Mouse (Mus musculus) embryonic fibroblast, embryonic 13.5 days (primary cell): ENCODE results near the gene Slc15a4. TPM values are rescaled to one million over a fixed set of nuclear protein-coding genes. Genes with fewer than 3 reads are reported as not detected.

Experiments used
- H3K27ac ChIP-seq: 2 replicates; pipeline ENCODE4 v1.5.1; 2012; ENCODE audit warnings: low read length, control low read depth, inconsistent platforms; ENCODE audit not compliant: insufficient read depth
- H3K4me1 ChIP-seq: 2 replicates; pipeline ENCODE4 v1.6.1; 2011; ENCODE audit warnings: low read length; ENCODE audit not compliant: control insufficient read depth, insufficient read depth
- H3K4me3 ChIP-seq: 2 replicates; pipeline ENCODE4 v1.5.1; 2011; ENCODE audit warnings: mild to moderate bottlenecking, control low read depth, low read length; ENCODE audit not compliant: insufficient read depth
- CTCF ChIP-seq: IDR thresholded peaks from 2 replicates; pipeline ENCODE4 v1.5.1; 2011; ENCODE audit warnings: mild to moderate bottlenecking, control low read depth, low read length, moderate library complexity, borderline replicate concordance; ENCODE audit not compliant: insufficient read depth
- POLR2A ChIP-seq: IDR thresholded peaks from 2 replicates; pipeline ENCODE4 v1.6.1; 2011; ENCODE audit warnings: low read depth, mild to moderate bottlenecking, control low read depth, low read length, moderate library complexity
- polyA plus RNA-seq: library from polyadenylated mRNA; stranded (reverse); fragments of >200 nt; gene quantifications from 2 replicates; pipeline ENCODE4 v1.2.4, GENCODE M21; 2011; ENCODE audit warnings: low read depth; ENCODE audit not compliant: missing spikeins, insufficient read length

The Slc15a4 gene
- 18.7 and 19.4 TPM in 2 replicates for polyA plus RNA-seq

GRCm38 (mm10) chr5:127632167-127633145 is at the start of gene Slc15a4, which contains the start of gene Glt1d1:
Gene Slc15a4, minus strand, starts transcription at chr5:127632897.
Gene Glt1d1, plus strand, starts transcription at chr5:127632262.
- no peak for TF ChIP-seq CTCF
- no peak for TF ChIP-seq POLR2A

GRCm38 (mm10) chr5:127678501-127678900 is 45.8 kb upstream of the Slc15a4 start:
- Histone ChIP-seq H3K4me1 (no peaks in the 10 kb centered on the region), H3K4me3 (no peak overlapping the region), H3K27ac (no peak overlapping the region)
- TF ChIP-seq POLR2A (no peak), CTCF (no peak)

More at GRCm38 (mm10) chr5:127632167-127633145, at the start of gene Slc15a4, which contains the start of gene Glt1d1:
- H3K4me3 ChIP-seq, result peak within 1 kb of the TSS; percentile 42
- H3K4me1 ChIP-seq, result no peaks in the 10 kb centered on the region
- no peak within 1 kb of the TSS for H3K27ac ChIP-seq

- H3K4me3 ChIP-seq, result no peak overlapping the region
- TF ChIP-seq CTCF (no peak), POLR2A (no peak)
- no peak overlapping the region for H3K27ac ChIP-seq
- H3K4me1 ChIP-seq, result no peaks in the 10 kb centered on the region
Observed at GRCm38 (mm10) chr5:127677561-127677960, 44.9 kb upstream of the Slc15a4 start.

GRCm38 (mm10) chr5:127673913-127674312 is 41.2 kb upstream of the Slc15a4 start:
- no peak overlapping the region for H3K27ac ChIP-seq
- H3K4me1 ChIP-seq, result no peaks in the 10 kb centered on the region
- TF ChIP-seq CTCF (no peak), POLR2A (no peak)
- no peak overlapping the region for H3K4me3 ChIP-seq

DNA sequence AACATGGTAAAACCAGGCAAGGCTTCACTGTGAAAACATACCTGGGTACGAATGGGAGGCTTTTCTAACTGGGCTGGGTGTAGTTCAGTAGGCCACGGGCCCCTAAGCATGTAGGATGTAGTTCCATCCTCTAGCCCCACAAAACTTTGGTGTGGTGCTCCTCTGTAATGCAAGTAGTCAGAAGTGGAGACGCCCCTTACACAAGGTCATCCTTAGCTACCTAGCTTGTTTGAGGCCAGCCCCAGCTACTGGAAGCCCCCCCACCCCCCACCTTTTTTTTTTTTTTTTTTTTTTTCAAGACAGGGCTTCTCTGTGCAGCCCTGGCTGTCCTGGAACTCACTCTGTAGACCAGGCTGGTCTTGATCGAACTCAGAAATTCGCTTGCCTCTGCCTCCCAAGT is 28.3 kb upstream of the Slc15a4 start:
- Histone ChIP-seq H3K27ac (no peak overlapping the region), H3K4me3 (no peak overlapping the region), H3K4me1 (no peaks in the 10 kb centered on the region)
- TF ChIP-seq CTCF (no peak), POLR2A (no peak)

GRCm38 (mm10) chr5:127660267-127660666 is 27.6 kb upstream of the Slc15a4 start:
- no peak overlapping the region for H3K4me3 ChIP-seq
- H3K4me1 ChIP-seq, result no peaks in the 10 kb centered on the region
- TF ChIP-seq POLR2A (no peak), CTCF (no peak)
- H3K27ac ChIP-seq, result no peak overlapping the region

DNA sequence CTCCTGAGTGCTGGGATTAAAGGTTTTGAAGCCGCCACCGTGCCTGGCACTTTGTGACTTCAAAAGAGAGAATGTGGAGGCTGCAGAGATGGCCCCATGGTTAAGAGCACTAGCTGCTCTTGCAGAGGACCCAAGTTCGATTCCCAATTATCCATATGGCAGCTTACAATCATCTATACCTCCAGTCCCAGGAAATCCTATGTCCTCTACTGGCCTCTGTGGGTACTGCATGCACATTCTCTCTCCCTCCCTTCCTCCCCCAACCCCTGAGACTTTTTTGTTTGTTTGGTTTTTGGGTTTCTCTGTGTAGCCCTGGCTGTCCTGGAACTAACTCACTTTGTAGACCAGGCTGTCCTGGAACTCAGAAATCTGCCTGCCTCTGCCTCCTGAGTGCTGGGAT is 26.6 kb upstream of the Slc15a4 start:
- no peak overlapping the region for H3K27ac ChIP-seq
- no peak for TF ChIP-seq POLR2A
- TF ChIP-seq CTCF, result no peak
- no peaks in the 10 kb centered on the region for H3K4me1 ChIP-seq

GRCm38 (mm10) chr5:127658257-127658656 is 25.6 kb upstream of the Slc15a4 start:
- no peak overlapping the region for H3K4me3 ChIP-seq

More for the DNA sequence above, 26.6 kb upstream of the Slc15a4 start:
- H3K4me3 ChIP-seq, result no peak overlapping the region

GRCm38 (mm10) chr5:127649077-127649476 is 16.4 kb upstream of the Slc15a4 start:
- H3K4me3 ChIP-seq, result no peak overlapping the region
- TF ChIP-seq CTCF (no peak), POLR2A (no peak)
- H3K27ac ChIP-seq, result no peak overlapping the region
- H3K4me1 ChIP-seq, result no peaks in the 10 kb centered on the region

More at GRCm38 (mm10) chr5:127658257-127658656, 25.6 kb upstream of the Slc15a4 start:
- Histone ChIP-seq H3K27ac (no peak overlapping the region), H3K4me1 (no peaks in the 10 kb centered on the region)
- TF ChIP-seq CTCF (no peak), POLR2A (no peak)

GRCm38 (mm10) chr5:127648046-127648445 is 15.3 kb upstream of the Slc15a4 start:
- Histone ChIP-seq H3K4me1 (no peaks in the 10 kb centered on the region), H3K27ac (no peak overlapping the region), H3K4me3 (no peak overlapping the region)
- TF ChIP-seq CTCF (0 out of 2 replicates have a peak, but pooled peaks have one; percentile 3), POLR2A (no peak)
